Mouse (Mus musculus) layer of hippocampus, postnatal 14 days (tissue): ENCODE data around the gene Rabepk. TPM values are rescaled to one million over a fixed set of nuclear protein-coding genes. Genes with fewer than 3 reads are reported as not detected.
A peak's percentile ranks its signal among the peaks of the same experiment; 100 is the strongest.
"Not testable (repeated sequence)": the region's sequence is repeated elsewhere in the genome, so short reads cannot be mapped to it uniquely, and the experiment has no call there.

ENCODE experiments used
- DNase-seq, 2 experiments: peaks; one replicate each; pipeline ENCODE4 v3.0.0; 2021 to 2022; ENCODE audit warnings: low spot score in 2 of 2, mixed read lengths in 1 of 2
- total RNA-seq, 2 experiments: library from RNA; stranded (reverse); gene quantifications; 2 replicates each; pipeline ENCODE4 v1.2.3; 2021

The Rabepk gene
- total RNA-seq, 2 experiments from 2014 or later, result 22.7 to 28.5 TPM

DNA sequence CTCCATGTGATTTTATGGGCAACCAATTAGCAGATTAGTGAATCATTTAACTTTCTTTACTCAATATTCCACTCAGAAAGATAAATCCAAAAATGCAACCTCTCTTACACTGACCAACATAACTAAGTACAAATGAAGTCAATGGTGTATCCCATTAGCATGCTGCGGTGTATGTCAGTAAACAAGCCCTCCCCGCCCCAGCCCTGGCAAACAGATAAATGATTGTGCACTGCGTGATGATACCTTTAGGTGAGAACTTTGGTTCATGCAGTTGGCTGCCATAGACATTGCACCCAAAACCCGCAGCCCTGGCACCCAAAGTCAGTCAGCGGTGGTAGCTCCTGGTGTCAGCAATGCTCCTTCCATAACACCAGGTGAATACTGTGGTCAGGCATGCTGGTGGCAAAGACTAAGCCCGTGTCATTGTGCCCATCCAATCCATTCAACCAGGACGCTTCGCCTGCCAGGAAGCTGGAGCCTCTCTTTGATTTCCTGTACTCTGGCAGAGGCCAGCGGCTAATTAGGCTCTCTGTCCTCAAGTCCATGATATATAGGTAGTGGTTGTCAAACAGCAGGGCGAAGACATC lies 5.7 kb upstream of the Rabepk start:
- DNase-seq, result no peak

GRCm38 (mm10) chr2:34804815-34805214 lies 5.1 kb upstream of the Rabepk start:
- no peak for DNase-seq

GRCm38 (mm10) chr2:34804172-34804571 lies 4.5 kb upstream of the Rabepk start:
- no peak for DNase-seq

DNA sequence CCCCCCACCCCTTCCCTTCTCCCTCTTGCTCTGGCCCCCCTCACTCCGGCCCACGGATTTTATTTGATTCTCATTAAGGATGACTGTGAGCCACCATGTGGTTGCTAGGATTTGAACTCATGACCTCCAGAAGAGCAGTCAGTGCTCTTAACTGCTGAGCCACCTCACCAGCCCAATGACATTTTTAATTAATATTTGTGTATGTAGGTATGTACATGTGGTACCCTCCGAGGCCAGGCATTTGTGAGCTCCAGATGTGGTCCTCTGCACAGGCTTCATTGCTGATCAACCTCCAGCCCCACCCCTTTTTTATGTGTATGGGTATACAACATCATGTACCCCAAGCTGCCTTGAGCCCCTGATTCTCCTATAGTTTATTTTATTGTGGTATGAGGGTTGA lies 4.0 kb upstream of the Rabepk start:
- DNase-seq, result no peak

DNA sequence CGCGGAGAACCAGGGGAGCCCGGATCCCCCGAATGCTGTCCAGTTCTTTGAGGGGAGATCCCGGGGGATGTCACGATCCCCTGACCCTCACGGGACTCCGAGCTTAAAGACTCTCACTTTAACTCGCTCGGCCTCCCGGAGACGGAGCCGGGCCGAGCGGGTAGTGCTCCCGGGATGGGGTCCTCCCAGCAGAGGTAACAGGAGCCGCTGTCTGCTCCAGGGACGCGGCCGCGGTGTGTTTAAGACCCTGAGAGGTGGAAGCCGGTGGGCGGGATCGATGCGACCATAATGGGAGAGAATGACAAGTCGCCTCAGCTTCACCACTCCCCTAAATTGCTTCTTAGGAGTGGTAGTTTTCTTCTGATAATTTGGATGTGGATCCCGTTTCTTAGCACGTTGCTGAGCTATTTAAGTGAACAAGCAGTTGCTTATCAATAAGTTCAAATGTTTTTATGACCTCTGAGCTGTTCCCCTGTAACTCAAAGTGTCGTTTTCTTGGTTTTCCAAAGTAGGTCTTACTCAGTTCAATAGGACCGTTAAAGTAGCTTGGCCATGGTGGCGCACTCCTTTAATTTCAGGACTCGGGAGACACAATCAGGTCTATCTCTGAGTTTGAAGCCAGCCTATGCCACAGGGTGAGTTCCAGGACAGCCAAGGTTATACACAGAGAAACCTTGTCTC lies 3.0 kb upstream of the Rabepk start:
- DNase-seq, result peak; percentile 16 to 39

GRCm38 (mm10) chr2:34801516-34802482 lies 2.1 kb upstream of the Rabepk start:
- DNase-seq, result peak; percentile 96 to 98

- no peak for DNase-seq
Observed at GRCm38 (mm10) chr2:34800371-34800770, 659 bp upstream of the Rabepk start.

DNA sequence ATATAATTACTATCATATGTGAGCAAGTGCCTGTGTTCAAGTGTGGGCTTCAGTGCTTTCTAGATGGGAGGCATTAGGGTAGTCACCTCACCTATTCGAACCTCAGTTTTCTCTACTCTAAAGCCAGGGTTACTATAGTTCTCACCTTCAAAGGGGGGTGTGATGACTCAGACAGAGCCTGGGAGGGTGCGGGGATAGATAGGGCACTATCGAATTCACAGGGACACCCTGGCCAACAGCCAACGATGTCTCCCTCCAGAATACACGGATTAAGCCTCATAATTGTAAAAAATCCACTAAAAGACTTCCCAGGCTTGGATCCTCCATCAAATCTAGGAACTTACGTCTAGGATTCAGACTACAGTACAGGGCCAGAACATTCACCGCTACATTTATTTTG lies 4.3 kb downstream of the Rabepk start:
- no peak for DNase-seq

DNA sequence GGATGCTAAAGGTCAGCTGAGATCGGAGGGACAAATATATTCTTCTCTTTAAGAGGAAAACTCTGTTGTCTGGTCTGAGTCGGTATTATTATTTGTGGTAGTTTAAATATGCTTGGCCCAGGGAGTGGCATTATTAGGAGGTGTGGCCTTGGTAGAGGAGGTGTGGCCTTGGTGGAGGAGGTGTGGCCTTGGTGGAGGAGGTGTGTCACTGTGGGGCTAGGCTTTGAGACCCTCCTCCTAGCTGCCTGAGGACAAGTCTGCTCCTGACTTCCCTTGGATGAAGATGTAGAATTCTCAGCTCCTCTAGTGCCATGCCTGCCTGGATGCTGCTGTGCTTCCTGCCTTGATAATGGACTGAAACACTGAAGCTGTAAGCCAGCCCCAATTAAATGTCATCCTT lies 5.2 kb downstream of the Rabepk start:
- no peak for DNase-seq

DNA sequence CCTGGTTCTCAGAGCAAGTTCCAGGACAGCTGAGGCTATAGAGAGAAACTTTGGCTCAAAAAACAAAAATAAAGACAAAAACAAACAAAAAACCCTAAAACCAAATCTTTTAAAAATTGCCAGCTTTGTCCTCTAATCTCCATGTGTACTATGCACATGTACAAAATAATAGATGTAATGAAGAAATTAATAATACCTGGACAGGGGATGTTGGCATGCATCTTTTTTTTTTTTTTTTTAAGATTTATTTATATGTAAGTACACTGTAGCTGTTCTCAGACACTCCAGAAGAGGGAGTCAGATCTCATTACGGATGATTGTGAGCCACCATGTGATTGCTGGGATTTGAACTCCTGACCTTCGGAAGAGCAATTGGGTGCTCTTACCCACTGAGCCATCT lies 7.2 kb downstream of the Rabepk start:
- not testable (repeated sequence) for DNase-seq

DNA sequence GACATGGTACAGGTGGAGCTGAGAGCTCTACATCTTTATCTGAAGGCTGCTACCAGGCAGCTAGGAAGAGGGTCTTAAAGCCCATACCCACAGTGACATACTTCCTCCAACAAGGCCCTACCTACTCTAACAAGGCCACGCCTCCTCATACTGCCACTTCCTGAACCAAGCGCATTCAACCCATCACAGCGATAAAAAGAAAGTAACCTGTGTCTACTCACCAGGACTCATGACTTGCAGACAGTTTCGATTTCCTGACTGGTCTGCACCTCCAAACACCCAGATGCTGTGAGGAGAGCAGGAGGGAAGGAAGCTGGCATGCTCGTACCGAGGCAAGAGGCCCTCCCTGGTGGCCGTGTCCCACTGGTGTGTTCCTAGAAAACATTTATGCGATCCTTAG lies 9.4 kb downstream of the Rabepk start:
- DNase-seq, result no peak

DNA sequence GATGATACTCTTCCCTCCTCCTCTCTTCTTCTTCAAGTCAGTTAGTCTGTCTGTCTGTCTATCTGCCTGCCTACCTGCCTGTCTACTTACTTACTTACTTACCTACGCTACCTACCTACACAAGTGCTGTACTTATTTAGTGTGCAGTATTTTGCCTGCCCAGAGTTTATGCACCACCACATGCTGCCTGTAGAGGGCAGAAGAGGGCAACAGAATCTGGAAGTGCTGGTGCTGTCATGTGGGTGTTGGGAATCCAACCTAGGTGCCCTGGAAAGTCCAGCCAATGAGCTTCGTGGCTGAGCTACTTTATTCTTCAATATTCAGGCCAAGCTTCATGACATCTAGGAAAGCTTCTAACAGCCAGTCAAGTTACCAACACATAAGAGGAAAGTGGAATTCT lies 15.6 kb downstream of the Rabepk start:
- no peak for DNase-seq

DNA sequence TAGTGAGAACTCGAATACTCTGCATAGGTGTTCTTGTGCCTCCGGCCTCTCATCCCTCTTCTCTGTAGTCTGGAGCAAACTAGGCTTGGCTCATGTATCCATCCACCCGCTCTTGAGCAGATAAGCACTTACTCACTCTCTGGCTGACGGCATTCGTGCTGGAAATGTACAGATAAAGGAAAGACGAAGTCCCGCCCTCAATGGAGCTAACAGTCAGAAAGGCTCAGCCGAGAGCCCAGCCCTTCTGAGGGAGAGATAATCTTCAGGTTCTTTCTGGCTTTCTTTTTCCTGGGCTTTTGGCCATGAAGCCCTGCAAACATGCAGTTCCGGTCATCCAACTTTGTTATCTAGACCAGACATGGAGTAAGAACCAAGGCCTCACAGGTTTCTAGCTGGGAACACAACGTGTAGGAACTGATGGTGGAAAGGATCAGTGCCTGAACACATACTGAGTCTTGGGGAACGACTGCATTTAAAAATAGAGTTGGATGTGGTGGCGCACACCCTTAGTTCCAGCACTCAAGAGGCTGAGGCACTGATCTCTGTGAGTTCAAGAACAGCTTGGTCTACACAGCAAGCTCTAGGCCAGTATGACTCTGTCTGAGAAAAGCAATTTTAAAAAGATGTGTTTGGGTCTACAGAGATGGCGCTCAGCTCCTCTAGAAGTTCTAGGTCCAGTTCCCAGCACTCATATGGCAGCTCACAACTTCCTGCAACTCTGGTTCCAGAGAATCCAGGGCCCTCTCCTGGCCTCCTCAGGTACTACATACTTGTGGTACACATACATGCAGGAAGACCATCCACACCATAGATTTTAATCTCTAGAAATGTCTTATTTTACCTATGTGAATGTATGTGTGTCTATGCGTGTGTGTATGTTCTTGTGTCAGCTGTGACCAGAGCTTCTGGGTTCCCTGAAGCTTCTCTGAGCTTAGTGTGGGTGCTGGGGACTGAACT lies 16.4 kb downstream of the Rabepk start:
- no peak for DNase-seq

DNA sequence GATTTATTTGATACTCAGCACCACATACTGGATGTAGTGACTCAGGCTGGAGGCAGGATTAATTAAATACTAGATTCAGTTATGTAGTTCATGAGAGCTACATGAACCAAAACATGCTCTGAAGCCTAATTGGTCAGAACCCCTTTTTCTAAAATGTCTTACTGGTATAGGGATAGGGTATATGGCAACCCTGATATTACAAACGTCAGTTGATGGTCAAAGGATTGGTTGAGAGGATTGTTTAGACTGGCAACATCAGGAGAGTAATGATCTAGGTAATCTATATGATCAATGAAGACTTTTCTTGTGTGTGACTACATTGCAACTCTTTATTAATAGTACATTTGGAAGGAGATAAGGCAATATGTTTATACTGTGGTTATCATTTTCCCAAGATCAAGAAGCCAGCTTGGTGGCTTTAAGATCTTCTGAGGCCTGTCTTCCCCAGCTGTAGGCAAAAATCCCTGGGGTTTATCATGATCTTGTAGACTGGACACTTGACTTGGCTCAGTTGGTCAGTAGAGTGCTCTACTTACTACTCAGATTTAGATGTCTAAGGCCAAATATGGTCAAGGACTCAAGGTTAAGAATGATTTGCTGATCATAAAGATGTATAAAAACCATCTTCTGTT lies 22.4 kb downstream of the Rabepk start:
- DNase-seq, result no peak

- no peak for DNase-seq
Observed at GRCm38 (mm10) chr2:34774493-34774892, 25.2 kb downstream of the Rabepk start.

GRCm38 (mm10) chr2:34773673-34774072 lies 26.0 kb downstream of the Rabepk start:
- no peak for DNase-seq

- no peak for DNase-seq
Observed at GRCm38 (mm10) chr2:34772252-34773235, 27.2 kb downstream of the Rabepk start.

DNA sequence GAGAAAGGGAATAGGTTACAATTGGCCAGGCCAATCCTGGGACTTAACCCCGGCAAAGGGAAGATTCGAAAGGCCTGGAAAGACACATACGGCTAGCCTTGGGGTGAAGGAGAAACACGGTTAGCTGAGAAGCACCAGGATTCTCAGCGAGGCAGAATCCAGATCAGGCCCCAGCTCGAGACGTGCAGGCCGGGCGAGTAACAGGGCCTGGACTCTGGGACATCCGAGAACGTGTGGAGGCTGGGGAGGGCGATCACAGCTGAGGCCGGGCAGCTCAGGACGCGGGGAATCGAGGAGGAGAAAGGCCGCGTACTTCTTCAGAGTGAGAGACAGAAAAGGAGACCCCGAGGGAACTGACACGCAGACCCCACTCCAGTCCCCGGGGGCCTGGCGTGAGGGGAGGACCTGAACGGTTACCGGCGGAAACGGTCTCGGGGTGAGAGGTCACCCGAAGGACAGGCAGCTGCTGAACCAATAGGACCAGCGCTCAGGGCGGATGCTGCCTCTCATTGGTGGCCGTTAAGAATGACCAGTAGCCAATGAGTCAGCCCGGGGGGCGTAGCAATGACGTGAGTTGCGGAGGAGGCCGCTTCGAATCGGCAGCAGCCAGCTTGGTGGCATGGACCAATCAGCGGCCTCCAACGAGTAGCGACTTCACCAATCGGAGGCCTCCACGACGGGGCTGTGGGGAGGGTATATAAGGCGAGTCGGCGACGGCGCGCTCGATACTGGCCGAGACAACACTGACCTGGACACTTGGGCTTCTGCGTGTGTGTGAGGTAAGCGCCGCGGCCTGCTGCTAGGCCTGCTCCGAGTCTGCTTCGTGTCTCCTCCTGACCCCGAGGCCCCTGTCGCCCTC lies 28.1 kb downstream of the Rabepk start, which contains the start of gene Hspa5:
TSS of gene Hspa5 (plus strand) at position 603 of the 859 bp plus-strand sequence.
- DNase-seq, result peak; percentile 96 to 100
